Comparison of ENCODE assay signal across 7 mouse cellular contexts in the genomic region with DNA sequence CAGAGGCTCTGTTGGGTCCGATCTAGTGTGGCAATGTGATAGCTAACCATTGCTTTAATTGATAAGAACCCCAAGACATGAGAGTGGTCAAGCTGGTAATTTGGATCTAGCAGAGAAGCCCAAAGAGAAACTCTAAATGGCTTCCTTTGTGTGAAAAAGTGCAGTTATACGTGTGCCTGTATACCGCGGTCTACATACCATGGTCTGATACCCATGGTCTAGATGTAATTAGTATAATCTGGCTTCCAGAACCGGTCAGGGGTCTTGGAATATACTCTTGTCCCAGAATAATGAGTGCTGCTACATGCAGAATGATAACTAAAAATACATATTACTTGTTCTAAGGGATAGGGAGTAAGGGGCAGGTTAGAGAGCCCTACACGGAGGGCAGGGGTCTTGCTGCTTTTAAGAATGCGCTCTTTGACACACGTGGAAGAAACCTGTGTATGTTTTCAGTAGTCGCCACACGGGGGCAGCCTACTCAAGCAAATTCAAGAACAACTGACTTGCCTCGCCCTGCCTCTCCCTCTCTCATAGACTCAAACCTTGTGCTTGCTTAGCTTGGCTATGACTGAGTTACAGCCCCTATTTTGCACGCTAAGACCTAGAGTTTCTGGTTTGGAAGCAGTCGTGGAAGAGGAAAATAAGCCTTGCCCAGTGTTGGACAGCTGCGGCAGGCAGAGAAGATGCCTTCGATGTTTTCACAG. TPM values are rescaled to one million over a fixed set of nuclear protein-coding genes. Genes with fewer than 3 reads are reported as not detected.
DNase-seq lines count a peak whose midpoint lies in the region; ATAC-seq lines count a peak whose summit lies in the region.

No protein-coding gene starts in this region.

- DNase-seq in WW6 (ENCODE audit: low read depth, low spot score) = peak; percentile 61
- peak; percentile 80 to 83 for DNase-seq in cerebellum, postnatal 14 days
- DNase-seq in frontal cortex, postnatal 25 days (ENCODE audit: low spot score in 2 of 2) = peak; percentile 52 to 59
- peak; percentile 79 for DNase-seq in induced T-regulatory cell, adult 2 months (ENCODE audit: low read depth)
- DNase-seq in left cerebral cortex, adult 8-10 months (ENCODE audit: low spot score in 2 of 2) = peak; percentile 25 to 29
- DNase-seq in right cerebral cortex, postnatal 25 days = peak; percentile 42

- peak; percentile 70 for ATAC-seq in megakaryocyte progenitor cell, adult 5-6 weeks (replicated peaks; ENCODE audit: poor library complexity)

RNA-seq across cellular contexts. Expression of gene Mthfd1l, which starts 23.4 kb away (rescaled TPM):
- total RNA-seq in left cerebral cortex, adult 8-10 months (2022) = 10 to 100 TPM; 10.7 to 14.4 (median 12.5) TPM
- total RNA-seq in megakaryocyte progenitor cell, adult 5-6 weeks (2015) = 38.1 and 39.4 TPM in 2 replicates
- 99.8 and 149 TPM in 2 replicates for total RNA-seq in megakaryocyte progenitor cell, adult 5-6 weeks (2017)

Comparison
In these comparisons a context has a peak if more than half of its experiments do, and no peak if none do; other contexts are left out.
1. Peak in every context shown above with its lines: DNase-seq and ATAC-seq.
2. DNase-seq: peak in every context shown above with its lines; median percentile 82 in cerebellum, postnatal 14 days; 79 in induced T-regulatory cell, adult 2 months; 61 in WW6; 56 in frontal cortex, postnatal 25 days; 42 in right cerebral cortex, postnatal 25 days; 27 in left cerebral cortex, adult 8-10 months.